Mouse (Mus musculus): ENCODE measurements around the gene Olfr1218.
"Not testable (repeated sequence)": the region's sequence is repeated elsewhere in the genome, so short reads cannot be mapped to it uniquely, and the experiment has no call there.

Gene Olfr1218

DNA sequence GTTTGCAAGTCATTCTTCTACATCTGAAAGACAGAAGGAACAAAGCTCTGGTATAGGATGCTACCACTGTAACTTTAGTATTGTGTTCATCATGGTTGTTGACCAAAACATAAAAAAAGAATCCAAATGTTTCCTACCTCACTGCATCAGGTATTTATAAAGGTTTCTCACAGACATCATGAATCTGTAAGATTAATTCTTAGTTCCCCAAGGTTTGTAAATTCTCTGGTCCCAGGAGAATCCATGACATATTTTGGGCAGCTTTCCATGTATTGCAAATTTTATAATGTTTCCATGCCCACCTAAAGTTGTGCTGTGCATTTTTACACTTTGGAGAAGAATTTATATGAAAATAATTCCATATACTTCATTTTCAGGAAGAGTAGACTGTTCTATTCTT, at the start of gene Olfr1218:
Olfr1218 (minus strand) TSS at position 101 of the 400 bp plus-strand sequence.
- in situ Hi-C loops (cut with MboI, MseI): no loop called here

DNA sequence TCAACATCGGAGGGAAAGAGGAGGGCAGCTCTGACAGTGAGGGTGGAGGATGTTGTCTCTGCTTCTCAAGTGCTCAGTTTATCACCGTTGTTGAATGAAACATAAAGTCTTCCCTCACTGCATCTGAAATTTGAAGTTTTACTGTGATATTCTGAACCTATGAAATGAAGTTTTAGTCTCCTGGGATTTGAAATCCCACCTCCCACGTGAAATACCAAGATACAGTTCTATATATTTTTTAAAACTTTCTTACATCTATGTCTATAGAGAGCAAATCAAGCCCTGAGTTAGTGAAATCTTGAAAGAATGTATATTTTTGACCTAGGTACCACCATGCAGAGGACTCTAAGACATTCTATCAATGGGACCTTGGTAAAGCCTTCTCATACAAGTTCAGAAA, 45.7 kb upstream of the Olfr1218 start, which contains the start of gene Olfr1220:
Olfr1220 (minus strand) TSS at position 101 of the 400 bp plus-strand sequence.
- in situ Hi-C loops (cut with MboI, MseI): no loop called here

DNA sequence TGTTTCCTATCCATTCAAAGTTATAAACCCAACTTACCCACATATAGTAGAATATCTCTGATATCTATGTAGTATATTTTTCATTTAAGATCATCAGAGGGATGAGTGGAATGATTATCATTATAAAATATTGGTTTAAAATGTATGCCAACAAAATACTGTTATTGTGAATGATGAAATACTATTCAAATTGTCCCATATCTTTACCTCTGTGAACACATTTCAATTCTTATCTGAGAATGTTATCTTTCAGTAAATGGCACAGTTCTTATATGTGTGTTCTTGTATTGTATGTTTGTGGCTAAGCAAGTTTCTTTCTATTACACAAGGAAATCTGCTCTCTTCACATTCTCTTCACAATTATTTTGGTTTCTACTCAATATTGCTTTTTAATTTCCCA, 44.7 kb upstream of the Olfr1218 start:
- in situ Hi-C loops (cut with MboI, MseI): no loop called here

DNA sequence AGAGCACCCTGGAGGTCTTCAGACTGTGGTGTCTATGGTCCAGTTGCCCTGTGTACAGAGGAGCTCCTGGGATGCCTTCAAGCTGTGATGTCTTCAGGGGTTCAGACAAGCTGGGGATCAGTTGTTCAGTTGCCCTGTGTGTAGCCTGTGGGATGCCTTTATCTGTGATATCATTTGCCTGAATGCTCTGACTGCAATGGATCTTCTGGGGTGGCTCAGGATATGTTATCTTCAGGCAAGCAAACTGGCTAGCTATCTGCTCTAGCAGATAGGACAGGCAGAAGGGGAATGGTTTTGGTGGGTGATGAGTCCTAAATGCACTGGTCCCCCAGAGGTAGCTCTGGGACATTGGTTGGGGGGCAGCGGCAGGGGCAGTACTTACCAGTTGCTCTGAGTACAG, 32.9 kb upstream of the Olfr1218 start:
- in situ Hi-C loops (cut with MboI, MseI): no loop called here

DNA sequence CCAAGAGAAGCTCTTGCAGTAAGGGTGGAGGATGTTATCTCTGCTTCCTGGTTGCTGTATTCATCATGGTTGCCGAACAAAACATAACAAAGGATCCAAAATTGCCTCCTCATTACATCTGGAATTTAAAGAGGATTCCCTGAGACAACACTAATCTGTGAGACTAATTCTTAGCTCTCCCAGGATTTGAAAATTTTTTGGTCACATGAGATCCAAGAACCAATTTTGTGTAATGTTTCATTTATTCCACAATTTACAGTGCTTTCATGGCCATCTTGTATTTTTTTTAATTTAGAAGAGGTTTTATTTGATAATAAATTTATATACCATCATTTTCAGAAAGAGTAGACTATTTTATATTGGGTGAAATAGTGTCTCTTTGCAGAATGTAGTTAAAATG, 22.4 kb upstream of the Olfr1218 start, which contains the start of gene Olfr1219:
Olfr1219 (minus strand) TSS at position 101 of the 400 bp plus-strand sequence.
- in situ Hi-C loops (cut with MboI, MseI): no loop called here

DNA sequence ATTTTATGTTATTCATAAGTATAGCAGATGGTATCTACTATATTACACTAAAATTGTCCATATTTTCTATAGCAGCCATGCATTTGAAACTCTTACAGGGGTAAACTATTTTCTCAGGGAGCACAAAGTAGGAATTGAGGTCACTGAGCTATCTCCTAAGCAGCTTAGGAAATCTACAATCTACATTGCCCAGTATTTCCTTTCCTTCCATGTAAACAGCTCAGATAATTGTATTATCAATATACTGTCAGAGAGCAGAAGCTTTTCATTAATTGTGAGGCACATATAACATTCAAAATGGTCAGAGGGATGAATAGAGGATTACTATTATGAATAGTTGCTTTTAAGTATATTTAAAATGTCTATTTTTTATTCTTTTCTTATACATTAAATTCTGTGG, 20.5 kb upstream of the Olfr1218 start:
- in situ Hi-C loops (cut with MboI, MseI): no loop called here

DNA sequence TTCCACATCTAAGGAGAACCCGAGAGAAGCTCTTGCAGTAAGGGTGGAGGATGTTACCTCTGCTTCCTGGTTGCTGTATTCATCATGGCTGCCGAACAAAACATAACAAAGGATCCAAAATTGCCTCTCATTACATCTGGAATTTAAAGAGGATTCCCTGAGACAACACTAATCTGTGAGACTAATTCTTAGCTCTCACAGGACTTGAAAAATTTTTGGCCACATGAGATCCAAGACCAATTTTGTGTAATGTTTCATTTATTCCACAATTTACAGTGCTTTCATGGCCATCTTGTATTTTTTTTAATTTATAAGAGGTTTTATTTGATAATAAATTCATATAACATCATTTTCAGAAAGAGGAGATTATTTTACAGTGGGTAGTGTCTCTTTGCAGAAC, 29.0 kb downstream of the Olfr1218 start, which contains the start of gene Olfr1217:
Olfr1217 (minus strand) TSS at position 101 of the 400 bp plus-strand sequence.
- in situ Hi-C loops (cut with MboI, MseI): no loop called here

DNA sequence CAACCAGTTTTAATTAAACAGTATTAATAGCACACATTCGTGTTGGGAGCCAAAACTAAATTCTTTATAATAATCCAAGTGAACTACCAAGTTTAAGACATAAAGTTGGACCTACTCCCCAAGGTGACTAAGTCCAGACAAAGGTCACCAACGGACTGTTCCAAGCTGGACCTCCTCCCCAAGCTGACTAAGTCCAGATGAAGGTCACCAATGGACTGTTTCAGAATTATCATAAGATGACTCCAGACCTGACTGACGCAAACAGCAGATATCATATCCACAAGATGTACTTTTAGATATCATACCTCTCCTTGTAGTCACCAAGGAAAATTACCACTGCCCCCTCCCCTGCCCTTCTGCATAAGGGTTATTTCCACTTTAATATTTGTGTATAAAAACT, 39.6 kb downstream of the Olfr1218 start:
- in situ Hi-C loops (cut with MboI, MseI): not testable (repeated sequence)

DNA sequence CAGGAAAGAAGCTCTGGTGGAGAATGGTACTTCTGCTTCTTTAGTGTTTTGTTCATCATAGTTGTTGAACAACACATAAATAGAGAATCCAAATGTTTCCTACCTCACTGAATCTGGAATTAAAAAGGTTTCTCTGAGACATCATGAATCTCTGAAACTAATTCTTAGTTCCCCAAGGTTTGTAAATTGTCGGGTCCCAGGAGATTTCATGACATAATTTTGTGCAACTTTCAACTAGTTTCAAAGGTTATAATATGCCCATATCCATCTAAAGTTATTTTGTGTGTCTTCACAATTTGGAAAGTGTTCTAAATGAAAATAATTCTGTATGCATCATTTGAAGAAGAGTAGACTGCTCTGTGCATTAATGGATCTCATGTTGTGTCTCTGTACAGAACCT, 42.7 kb downstream of the Olfr1218 start, which contains the start of gene Olfr1216:
Olfr1216 (minus strand) TSS at position 101 of the 400 bp plus-strand sequence.
- in situ Hi-C loops (cut with MboI, MseI): no loop called here

DNA sequence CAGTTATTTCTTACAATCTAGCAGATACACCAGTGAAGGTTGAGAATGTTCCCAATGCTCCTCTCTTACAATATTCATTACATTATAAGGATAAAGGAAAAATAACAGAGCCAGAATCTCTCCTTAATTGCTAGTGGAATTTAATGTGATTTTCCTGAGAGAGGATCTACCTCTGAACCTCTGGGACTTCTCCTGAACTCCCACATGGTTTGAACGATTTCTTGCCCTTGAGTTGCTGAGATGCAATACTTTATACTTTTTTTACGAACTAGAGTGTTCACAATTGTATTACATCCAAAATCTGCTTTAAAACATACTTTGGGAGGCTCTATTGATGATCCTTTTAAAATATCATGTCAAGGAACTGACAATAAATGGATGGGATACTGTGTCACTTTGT, 54.1 kb downstream of the Olfr1218 start, which contains the start of gene Olfr1215:
Olfr1215 (minus strand) TSS at position 101 of the 400 bp plus-strand sequence.
- in situ Hi-C loops (cut with MboI, MseI): no loop called here

All from regulatory T cell (primary cell).